Mouse (Mus musculus) kidney, postnatal 4 days (tissue): Measurements from ENCODE around the gene Sema3f.

Experiments used
- DNase-seq, 2 experiments: peaks; one replicate each; pipeline ENCODE4 v3.0.0; 2021; ENCODE audit warnings: mixed read lengths in 2 of 2

Sema3f gene

DNA sequence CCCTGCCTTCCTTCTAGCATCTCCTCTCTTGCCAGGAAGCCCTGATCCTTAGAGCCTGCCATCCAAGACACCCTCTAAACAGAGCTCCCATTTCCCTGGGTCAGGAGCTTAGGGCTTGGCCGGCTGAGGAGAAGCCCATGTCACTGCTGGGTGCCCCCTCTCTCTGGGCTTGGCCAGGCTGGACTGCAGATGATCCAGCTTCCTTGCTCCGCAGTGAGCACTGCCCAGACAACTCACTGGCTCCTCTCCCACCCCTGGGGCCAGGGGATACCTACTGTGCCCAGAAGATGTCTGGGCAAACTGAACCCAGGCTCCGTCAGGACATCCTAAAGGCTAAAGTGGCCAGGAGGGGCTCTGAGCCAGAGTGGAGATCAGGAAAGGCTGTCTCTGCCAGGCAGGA, 50.3 kb downstream of the Sema3f start:
- DNase-seq: no peak

DNA sequence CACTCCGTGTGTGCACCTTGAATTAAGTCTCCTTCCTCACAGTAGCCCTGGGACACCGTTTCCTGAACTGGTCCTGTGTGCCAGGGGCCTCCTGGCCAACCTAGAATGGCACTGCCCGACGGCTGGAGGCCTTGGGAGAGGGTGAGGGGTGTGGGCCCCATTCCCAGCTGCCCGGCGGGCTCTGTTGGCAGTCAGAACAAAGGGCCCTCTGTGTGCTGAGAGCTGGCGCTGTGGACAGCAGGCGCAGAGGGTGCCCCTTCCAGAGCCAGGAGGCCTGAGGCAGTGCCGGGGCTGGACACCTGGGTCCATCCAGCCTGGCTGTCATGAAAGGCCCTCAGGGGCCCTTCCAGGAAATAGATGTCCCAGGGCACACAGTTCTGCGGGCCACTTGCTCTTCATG, 50.7 kb downstream of the Sema3f start:
- no peak for DNase-seq

DNA sequence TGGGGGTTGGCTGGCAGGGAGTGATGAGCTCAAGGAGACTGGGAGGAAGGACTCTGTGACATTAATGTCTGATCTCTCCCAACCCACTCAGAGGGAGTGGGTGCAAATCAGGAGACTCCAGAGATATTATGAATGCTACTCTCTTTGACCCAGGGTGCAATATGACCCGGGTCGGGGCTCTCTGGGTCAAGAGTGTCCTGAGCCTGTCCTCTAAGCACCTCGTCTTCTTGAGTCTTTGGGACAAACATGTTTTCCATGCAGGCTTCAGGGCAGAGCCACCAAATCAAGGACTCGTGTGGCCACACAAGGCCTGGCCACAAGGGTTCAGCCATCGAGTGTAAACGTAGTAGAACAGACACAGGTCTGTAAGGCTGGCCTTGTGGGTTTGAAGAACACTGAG, 52.2 kb downstream of the Sema3f start:
- DNase-seq: no peak

DNA sequence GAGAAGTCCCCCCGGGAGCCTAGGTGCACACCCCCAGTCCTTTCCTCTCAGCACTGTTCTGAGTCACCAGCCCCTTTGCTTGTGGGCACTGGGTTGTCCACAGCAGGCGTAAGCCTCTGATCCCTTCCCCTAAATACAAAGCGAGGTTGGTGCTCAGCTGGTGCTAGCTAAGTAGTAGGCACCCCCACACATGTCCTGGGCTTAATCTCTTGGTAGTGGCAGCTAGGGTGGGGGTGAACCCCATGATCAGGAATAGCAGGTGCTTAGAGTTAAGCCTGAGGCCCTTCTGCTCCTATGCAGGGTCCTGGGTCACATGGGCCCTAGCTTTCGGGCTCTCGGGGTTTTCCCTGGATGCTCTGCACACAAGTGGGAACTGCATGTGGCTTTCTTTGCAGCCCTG, 53.1 kb downstream of the Sema3f start:
- no peak for DNase-seq

DNA sequence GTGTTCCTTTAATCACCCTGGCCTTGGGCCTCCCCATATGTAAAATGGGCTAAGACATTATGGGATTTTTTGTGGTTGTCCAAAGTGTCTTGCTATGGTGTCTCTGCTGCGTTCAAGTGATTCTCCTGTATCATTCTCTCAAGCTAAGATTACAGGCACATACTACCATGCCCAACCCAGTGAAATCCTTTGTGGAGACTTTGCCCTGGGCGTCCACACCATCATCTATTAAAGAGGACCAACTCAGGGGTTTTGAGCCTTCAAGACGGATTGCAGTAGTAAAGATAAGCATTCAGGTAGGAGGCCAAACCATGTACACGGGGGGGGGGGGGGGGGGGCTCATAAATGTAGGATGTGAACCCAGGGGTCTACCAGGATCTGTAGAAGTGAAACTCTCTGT, 55.7 kb downstream of the Sema3f start:
- no peak for DNase-seq

DNA sequence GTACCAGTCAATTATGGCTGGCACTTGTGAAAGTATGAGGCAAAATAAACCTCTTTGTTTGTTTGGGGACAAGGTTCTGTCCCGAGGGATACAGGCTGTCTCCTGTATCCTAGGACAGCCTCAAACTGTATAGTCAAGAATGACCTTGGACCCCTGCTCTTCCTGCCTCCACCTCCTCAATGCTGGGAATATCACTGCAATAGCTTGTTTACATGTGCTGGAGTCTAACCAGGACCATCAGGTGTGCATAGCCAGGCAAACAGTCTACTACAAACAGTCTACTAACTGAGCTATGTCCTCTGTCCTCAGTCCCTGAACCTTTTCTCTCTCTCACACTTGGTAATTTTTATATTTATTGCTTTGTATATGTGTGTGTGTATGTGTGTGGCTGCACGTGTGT, 56.8 kb downstream of the Sema3f start:
- no peak for DNase-seq

DNA sequence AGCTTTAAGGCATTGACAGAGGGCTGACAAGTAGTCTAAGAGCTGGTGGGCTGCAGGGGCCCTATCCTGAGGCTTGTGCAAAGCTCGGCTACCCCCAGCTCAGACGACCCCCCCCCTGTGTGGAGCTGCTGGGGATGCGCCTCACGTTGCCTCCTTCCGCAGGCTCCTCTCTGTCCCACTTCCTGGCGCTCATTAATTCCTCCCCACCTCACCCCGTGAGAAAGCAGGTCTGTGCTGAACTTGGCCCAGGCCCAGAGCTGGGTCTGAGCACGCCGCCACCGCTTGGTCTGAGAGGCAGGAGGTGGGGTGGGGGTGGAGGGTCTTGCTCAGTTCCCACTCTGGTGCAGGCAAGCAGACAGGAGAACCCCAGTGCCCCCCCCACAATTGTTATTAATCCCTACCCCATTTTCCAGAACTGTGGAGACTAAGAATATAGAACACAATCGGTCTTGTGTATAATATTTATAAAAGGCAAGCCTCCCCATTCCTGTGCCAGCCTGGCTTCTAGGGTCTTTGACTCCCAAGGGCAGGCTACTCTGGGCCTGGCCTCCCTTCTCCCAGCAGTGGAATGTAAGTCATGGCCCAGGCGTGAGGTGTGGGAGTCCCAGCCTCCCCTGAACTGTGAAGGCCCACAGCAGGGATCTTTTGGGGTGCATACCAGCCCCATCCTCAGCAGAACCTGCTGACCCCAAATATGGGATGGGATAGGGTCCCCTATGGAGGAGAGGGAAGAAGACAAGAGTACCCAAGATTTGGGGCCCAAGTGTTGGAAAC, 59.4 kb downstream of the Sema3f start:
- DNase-seq: no peak

DNA sequence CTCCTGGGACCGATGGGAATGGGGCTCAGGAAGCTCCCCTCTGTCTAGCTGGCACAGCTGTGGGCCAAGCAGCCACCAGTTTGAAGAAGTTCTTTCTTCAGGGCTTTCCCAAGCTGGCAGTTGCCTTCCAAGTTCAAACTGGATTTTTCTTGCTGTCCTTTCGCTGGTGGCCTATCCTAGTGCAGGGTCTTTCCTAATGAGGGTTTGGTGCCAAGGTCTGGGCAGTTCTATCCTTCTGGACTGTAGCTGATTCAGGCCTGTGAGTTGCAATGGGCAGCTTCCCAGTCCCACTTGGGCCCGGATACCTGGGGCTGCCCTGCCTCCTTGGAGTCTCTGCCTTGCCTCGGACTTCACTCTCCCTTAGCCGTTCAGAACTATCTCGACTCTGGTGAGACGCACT, 60.0 kb downstream of the Sema3f start:
- DNase-seq: no peak

DNA sequence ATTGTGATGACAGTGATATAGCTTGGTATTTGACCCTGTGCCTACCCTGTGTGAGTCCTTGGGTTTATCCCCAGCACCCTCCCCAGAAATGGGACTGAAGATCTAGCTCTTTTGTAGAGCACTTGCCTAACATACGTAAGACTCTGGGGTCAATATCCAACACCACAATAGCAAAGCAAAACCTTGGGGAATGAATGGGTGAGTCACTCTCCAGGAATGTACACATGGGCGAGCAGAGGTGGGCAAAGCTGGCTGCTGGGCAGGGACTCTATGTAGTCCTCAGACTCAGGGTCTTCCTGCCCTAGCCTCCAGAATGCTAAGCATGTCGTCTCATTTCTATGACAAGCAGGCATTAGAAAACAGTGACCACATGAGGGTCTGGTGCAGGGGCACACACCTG, 61.5 kb downstream of the Sema3f start:
- DNase-seq: no peak

DNA sequence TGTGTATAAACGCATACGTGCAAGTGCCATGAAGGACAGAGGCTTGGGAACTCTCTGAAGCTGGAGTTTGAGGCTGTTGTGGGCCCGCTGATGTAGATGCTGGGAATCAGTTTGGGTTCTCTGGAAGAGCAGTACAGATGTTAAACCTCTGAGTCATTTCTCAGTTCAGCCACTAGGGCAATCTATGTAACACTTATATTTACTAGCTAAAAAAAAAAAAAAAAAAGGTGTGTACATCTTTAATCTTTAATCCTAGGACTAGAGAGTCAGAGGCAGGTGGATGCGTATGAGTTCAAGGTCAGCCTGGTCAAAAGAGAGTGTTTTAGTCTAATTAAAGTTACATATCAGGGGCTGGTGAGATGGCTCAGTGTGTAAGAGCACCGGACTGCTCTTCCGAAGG, 63.3 kb downstream of the Sema3f start:
- DNase-seq: no peak

DNA sequence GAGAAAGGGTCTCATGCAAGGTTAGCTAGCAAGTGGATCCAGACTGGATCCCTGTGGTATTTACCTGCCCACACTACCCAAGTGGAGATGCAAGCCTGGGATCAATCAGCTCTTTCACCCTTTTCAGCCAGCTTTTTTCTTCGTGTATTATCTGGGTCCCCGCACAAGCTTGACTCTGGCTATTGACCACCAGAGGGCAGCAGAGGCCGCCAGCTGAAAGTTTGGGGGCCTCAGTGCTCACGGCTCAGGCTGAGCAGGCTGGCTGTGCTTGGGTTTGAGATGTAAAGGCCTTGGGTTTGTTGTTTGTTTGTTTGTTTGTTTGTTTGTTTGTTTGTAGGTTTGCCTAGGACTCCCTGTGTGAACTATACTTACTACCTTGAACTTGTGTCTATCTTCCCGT, 64.7 kb downstream of the Sema3f start:
- peak; percentile 89 to 90 for DNase-seq

DNA sequence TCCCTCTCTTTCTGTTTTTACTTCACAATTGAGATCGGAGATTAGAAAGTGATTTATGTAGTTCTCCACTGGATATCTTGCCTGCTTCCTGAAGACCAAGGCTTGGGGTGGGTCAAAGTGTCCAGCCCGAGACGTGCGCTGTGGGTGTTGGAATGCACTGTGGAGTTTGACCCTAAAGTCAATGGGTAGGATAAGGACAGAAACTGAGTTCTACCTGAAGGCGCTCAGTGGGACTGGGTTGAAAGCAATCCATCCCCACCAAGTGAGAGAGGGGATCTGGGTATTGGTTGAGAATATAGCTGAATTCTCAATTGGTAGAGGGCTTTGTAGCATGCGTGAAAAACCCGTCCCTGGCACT, 65.1 kb downstream of the Sema3f start:
- no peak for DNase-seq

DNA sequence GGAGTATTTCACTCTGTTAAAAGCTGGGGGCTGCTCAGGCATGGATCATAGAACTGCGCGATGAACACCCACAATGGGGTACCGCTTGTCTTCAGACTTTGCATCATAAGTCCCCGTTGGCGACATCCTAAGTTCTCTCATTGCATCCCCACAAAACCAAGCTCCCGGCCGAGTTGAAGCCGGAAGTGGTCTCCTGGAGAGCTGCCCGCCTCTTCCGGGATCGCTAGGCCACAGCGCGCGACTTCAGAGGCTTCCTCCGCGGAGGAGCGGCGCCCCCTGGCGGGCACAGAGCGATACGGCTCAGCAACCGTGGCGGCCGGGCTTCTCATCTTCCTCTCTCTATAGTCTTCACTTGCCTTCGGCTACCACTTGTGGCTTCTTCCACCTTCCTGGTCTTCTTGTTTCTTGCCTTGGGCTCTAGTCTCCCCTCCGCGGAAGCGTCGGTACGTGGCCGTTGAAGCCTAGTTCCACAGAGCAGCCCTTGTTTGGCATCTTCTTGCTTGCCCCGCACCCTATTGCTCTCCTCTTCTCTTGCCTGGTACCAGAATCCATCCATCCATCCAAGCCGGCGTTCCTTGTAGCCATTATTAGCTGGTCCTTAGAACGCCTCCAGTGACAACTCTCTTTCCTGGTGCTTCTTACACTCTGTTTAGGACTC, 65.7 kb downstream of the Sema3f start:
- peak; percentile 96 for DNase-seq

DNA sequence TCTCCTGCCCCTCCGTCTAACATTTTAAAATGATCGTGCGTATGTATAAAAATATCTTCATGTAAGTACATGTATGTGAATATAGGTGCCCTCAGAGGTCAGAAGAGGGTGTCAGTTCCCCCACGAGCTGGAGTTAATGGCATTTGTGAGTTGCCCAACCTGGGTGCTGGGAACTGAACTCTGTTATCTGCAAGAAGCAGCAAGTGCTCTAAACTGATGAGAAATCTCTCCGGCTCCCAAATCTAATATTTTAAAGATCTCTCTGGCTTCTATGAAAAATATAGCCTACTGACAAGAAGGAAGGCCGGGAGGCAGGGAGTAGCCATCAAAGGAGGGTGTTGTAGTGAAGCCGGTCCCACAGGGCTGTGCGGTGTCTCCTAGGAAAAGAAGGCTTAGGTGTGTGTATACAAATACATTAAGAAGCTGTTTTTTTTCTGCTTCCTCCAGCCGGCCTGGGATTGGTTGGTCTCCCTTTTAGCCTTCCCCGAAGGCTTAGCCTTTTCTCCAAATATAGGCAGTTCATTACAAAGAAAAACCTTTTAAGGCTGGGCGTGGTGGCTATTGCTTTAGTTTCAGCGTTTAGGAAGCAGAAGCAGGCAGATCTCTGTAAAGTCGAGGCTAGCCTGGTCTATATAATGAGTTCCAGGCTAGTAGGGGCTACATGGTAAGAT, 66.6 kb downstream of the Sema3f start:
- DNase-seq: no peak

DNA sequence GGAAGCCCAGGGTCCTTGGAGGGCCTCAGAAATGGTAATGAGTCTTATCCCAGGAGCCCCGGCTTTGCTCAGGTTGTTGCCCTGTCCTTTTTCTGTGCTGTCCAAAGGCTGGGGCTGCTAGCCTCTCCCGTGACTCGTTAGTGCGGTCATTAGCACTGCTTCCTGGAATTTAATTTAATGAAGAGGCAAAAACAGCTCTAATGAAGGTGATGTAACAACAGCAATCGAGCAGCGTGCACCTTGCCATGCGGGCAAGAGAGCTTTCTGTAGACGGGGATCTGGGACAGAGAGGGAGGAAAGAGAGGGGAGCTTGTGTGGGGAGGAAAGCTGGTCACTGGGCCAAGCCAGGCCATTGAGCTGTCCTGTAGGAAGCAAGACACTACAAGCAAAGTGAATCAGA, 68.6 kb downstream of the Sema3f start:
- DNase-seq: no peak

DNA sequence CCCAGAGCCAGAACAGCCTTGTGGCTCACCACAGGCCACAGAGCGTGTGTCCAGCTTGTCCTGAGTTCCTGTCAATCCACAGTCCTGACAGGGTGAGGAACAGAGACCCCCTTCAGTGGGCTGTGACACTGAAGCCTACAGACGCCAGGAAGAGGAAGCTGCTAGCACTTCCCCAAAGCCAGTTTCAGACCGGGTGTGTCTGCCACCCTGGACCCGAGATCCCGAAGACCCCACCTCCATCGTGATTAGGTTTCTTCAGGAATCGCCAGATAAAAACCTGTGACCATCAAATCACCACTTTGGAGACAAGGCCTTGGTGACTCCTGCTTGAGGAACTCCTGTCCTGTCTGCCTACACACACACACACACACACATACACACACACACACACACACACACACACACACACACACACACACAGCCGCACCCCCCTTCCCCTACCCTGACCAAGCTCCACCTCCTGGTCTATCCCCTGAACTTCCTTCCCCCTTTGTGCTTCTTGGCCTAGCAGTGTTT, 70.0 kb downstream of the Sema3f start:
- DNase-seq: peak; percentile 33 to 55

DNA sequence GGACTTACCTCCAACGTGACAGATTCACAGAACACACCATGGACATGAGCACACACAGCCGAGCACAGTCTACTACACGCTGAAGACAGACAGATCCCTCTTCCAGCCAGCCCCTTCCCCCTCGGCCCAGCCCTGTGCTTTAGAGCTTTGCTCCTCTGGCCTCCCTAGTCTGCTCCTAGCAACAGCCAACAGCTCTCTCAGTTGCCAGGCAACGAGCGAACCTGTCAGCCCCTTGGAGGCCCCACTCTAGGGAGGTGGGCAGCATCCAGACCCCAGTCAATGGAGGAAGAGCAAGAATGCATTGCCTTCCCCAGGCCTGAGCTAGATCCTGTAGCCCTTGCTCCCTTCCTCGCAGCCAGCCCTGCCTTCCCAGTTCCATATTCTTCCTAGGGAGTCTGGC, 73.2 kb downstream of the Sema3f start:
- DNase-seq: no peak

DNA sequence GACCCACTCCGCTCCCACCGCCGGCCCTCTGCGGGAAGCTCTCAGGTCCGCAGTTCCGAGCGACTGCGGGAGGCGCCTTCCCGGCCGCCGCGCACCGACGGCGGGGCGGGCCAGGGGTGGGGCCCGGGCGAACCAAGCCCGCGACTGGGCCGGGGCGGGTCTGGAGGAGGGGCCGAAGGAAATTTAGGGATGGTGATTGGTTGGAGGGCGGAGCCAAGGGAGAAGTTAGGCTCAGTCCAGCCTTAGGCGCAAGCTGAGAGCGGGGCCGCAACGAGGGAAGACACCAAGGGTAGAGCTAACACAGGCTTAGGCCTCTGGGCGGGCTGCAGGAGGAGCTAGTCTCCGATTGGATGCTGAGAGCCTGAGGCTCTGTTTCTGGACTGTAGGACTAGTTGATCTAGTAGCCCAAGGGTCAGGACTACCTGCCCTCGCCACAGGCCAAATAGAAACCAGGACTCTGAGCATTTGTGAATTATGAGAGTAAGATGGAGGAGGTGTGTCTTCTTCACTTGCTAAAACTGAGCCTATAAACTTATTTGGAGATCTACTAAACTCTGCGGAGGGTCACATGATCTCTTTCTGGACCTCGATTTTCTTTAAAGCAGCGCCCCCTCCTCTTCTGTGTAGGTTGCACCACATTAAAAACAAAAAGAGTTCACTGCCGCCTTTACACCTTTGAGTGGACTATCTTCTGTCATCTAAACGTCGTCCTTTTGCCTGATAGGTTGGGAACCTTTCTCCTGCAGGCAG, 74.8 kb downstream of the Sema3f start, which contains the start of gene Gnai2:
Gene Gnai2, minus strand, starts transcription at position 89 of the 750 bp plus-strand sequence.
- DNase-seq: peak; percentile 96 to 97

DNA sequence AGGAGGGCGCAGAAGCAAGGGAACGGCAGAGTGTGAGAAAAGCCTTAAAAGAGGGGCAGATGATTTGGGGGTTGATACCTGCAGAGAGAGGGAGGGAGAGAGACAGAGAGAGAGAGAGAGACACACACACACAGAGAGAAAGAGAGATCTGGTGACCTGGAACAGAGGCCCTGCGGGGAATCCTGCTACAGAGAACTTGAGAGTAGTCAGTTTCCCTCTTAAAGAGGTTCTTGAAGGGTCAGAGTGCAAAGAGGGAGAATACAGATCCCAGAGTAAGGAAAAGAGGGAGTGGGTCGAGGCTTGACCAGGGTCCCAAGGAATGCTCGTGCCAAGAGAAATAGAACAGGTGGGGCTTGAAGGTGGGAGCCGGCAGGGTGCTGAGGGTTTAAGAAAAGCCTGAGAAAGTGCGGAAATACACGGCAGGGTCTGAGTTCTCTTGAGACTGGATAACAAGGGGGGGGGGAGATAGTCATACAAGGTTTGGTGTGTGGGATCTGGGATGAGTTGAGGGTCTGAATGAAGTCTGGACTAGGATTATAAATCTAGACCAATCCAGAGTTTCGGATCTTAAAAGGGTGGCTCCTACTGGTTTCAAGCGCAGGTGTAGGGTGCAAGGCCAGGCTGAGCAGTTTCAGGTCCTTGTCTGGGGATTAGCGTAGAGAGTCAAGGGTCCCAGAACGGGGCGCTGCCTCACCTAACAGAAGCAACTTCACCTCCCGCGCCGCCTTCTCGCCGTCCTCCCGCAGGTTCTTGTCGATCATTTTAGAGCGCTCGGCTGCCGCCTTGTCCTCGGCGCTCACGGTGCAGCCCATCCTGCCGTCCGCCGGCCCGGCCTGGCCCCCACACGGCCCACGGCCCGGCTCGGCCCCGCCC, 75.6 kb downstream of the Sema3f start:
- no peak for DNase-seq

DNA sequence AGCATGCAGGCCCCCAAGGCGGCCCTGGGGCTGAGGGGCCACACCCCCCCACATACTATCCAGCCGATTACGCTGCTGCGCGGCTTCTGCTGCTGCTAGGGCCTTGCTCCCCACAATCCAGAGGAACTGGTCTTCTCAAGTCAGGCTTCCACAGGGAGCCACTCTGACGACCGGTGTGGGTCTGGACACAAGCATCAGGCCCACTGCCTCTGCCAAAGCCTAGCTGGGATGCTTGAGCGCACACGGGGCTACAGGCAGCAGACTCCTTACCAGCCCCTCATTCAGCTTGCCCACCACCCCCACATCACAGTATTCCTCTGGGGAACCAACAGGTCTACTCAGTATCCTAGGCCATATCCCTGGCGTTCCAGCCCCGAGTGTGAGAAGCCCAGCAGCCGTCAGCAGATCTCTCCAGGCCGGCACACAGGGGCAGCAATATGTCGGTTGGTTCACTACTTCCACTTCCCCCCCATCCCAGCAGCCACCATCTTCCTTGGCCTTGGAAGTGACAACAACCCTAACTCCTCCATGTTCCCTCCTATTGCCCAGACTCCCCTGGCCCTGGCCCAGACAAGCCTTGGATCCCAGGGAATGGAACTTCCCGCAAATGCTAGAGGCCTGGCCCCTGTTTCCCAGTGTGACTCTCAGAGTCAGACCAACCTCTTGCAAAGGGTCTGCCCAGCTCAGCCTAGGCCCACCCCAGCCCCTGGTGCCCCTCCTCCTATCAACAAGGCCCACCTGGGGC, 76.4 kb downstream of the Sema3f start:
- DNase-seq: peak; percentile 45 to 68

DNA sequence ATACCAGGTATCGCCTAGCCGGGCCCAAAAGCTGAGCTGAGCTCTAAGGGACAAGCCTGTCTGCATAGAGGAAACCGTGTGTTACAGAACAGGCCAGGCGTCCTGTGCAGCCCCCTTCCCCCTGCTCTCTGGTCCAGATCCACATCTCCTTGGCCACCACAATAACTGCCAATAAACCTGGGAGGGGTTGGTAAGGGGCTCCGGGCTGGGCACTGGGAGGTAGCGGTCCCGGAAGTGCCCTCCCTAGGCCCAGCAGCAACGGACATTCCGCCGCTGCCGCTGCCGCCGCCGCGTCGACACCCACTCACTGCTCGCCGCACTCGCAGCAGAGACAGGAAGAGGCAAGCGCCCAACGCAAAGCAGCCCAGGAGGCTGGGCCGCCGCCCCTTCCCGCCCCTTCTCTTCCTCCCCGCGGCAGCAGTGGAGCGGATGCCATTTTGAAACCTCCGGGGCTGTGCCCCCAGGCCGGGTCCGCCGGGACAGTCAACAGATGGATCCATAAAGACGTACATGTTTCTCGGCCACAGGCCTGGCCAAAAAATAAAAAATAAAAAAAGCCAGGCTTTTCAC, 77.1 kb downstream of the Sema3f start:
- DNase-seq: peak; percentile 85 to 92
